Mouse (Mus musculus) hematopoietic stem cell, adult 5-6 weeks (primary cell): ENCODE measurements around the gene Tmem131. TPM values are rescaled to one million over a fixed set of nuclear protein-coding genes. Genes with fewer than 3 reads are reported as not detected.

ENCODE experiments used
- ATAC-seq, 2 experiments: fragments of 125-278 bp in 1 of 2; replicated peaks in 1 of 2; 2 replicates each; pipeline ENCODE4 v1.8.0; 2016 to 2017; ENCODE audit warnings: inconsistent platforms in 2 of 2, mild to moderate bottlenecking in 2 of 2, moderate number of reproducible peaks in 2 of 2, low read depth in 1 of 2, moderate TSS enrichment in 1 of 2; ENCODE audit not compliant: low FRiP score in 2 of 2, poor library complexity in 2 of 2, severe bottlenecking in 2 of 2, insufficient read depth in 1 of 2, low TSS enrichment in 1 of 2
- total RNA-seq: library from RNA; stranded (forward); fragments of 172-1452, 232-1000 nt; gene quantifications from 2 replicates; pipeline ENCODE4 v1.2.3, GENCODE M21; 2017

The Tmem131 gene
- total RNA-seq = 18.3 and 19.0 TPM in 2 replicates

DNA sequence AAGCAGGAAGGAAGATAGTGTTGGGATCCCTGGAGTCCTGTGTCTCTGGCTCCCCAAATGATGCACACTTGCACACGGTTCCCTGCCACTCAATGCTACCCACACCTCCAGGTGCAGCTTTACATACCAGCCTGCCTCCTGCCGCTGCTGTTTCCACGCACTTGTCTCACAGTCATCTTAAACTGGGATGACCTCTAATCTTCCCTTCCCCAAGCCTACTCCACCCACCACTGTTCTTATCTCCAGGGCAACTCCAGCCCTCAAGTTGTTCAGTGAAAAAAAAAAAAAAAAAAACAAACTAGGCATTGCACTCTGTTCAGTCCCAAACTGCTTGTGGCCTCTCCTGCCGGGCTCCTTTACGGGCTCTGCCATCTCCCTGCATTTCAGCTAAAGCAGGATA, at the start of gene Tmem131:
Tmem131 (minus strand) TSS at position 14 of the 400 bp plus-strand sequence.
- no peak for ATAC-seq

DNA sequence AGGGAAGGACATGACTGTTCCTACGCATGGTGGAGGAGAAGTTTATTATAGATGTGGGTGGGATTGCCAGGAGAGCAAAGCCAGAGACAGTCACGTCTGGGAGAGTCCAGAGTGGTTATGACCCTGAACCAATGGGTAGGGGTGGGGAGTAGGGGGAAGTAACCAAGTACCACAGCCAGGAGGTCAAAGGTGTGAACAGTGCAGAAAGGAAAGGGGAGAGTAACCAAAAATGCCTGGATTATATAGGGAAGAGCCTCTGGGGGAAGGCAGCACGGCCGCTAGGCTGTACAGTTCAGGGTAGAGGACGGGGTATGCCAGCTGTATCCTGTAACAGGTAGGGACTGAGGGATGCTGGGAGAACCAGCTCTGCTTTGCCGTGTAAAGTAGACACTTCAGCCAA, 45.1 kb upstream of the Tmem131 start:
- ATAC-seq = no peak

DNA sequence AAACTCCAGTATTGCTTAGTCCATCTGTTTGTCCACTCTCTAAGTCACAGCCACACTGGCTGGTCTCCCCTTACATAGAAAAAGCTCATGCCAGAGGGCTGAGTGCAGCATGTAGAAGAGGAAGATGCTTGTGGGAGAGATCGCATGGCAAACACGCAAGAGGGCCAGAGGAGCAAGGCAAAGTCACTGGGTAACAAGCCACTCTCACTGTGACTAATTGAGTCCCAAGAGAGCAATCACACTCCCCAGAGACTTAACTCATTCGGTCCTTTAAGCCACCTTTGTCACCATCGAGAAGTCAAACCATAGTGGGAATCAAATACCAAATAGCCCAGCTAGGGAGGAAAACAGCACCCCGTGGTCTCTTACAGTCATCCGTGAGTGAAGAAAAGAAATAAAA, 44.7 kb upstream of the Tmem131 start:
- no peak for ATAC-seq

DNA sequence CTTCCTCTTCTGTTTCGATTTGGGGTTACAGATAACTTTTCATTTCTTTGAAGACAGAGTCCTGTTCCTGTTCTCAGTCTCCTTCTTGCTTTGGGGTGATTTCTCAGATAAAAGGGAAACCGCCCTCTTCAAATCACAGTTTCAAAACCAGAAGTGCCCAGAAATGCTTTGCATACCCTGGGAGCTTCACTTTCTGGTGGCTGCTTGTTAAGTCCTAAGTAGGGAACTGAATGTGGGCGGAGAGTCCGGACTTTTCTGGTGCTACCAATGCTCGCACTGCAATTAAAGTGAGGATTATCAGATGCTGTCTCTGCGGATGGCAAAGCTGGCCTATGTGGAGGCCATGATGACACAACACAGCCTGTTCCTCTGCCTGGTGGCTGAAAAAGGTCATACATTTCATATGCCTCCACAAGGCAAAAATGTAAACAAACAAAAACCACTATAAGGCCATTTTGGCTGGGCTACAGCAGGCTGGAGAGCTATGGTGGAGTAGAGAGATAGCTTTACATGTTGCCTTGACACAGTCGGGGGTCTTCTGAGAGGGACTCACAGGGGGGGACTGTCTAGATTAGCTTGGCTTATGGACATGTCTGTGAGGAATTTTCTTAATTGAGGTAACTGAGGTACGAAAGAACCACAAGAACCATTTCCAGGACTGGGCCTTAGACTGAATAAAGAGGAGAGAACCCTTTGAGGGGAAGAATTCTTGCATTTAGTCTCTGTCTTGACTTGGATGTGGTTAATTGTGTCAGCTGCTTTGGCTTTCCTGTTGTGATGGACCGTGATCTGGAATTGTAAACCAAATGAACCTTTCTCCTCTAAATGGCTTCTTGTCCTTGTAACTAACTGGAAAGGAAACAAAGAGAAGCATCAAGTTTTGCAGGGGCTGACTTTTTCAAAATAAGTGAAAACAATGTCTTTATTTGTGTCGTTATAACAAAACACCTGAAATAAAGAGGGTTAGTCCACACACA, 44.0 kb upstream of the Tmem131 start:
- no peak for ATAC-seq

GRCm38 (mm10) chr1:36986396-36987160, 43.1 kb upstream of the Tmem131 start:
- no peak for ATAC-seq

- no peak for ATAC-seq
Observed at GRCm38 (mm10) chr1:36985896-36986295, 42.4 kb upstream of the Tmem131 start.

DNA sequence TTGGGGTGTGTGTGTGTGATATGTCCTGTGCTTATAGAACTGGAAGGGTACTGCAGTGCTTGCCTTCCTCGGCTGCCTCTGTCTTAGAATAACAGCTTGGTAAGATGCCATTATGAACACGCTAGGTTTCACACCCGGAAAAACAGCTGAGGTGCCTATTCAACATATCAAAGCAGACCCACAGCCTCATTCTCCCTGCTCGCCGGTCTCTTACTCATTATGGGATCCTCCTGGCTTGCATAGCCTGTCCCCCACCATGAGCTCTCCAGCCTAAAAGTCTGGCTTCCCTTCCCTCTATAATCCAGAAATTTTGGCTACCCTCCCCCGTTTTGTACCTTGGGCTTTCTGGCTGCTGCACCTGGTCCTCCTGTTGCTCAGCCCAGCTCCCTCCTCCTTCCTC, 40.9 kb upstream of the Tmem131 start:
- no peak for ATAC-seq

DNA sequence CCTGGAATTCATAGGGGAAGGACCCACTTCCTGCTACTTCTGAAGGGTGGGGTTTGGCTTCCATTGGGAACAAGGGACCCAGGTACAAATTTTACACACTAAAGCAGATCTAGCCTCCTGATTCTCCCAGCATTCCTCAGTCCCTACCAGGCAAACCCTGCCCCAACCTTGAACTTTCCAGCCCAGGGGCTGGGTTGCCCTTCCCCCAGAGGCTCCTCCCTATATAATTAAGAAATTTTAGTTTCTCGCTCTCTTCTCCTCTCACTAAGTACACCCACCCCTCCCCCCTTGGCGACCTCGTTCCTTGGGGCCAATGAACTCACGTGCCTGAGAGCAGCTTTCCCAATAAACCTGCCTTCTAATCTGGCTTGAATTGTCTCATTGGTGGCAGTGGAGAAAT, 40.3 kb upstream of the Tmem131 start:
- no peak for ATAC-seq

DNA sequence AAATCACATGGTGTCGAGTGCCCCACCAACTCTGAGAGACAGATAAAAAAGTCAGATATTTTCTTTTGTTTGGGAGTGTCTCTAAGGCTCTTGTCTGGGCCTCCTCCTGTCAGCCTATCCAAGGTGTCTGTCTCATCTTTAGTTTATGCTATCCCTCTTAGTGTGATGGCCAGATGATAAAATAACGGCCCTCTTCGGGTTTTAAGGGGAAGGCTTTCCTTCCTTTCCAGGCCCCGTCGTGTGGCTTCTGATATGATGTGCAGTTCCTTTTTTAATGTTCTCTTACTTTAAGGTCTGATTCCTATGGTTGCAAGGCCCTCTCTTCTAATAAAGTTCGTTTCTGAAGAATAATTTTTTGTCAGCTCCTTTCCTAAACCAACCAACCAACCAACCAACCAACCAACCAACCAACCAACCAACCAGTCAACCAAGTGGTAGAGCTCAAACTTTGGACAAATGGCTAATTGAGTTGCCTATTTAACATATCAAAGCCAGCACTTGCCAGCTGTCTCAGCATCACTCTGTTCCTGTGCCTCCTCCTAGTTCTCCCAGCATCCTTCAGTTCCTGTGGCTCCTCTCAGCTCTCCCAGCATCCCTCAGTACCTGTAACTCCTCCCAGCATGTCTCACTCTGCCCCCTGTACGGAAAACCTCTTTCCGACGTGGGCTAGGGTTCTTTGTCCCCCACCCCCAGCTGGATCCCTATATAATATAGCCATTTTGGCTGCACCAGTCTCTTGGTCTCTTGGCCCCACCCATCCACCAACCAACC, 38.9 kb upstream of the Tmem131 start:
- ATAC-seq = no peak

DNA sequence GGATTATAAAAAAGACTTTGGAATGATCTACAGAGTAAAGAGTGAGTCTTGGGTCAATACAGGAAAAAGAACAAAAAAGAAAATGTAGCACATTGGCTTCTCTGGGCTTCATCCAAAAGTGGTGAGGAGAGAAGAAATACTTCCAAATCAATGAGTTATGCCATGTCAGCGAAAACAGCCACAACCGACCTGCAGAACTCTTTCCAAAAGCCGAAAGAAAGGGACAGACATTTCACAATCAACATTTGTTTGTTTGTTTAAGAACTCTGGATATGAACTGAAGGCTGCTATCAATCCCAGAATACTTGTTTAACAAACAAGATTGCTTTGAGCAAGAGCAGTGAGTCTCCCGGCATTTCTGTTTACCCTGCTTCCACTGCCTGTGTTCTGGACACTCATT, 33.3 kb upstream of the Tmem131 start:
- no peak for ATAC-seq

GRCm38 (mm10) chr1:36970918-36971617, 27.6 kb upstream of the Tmem131 start:
- ATAC-seq = no peak

DNA sequence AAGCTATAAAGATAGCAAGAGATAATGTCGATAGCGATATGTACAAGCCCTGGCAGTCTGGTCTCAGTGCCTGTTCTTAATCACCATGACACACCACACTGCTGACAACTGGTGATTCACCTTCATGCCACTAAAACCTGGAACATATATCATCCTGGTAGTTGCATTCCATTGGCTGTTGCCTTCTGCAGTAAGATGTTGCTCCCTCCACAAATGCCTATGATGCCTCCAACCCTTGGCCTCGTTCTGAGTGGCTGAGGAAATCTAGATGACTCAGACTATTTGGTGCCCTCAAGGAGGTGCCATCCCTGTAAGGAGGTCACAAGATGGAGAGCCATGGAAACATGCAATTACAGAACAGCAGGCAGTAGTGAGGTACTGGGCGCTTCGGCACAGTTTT, 22.4 kb upstream of the Tmem131 start:
- ATAC-seq = no peak

DNA sequence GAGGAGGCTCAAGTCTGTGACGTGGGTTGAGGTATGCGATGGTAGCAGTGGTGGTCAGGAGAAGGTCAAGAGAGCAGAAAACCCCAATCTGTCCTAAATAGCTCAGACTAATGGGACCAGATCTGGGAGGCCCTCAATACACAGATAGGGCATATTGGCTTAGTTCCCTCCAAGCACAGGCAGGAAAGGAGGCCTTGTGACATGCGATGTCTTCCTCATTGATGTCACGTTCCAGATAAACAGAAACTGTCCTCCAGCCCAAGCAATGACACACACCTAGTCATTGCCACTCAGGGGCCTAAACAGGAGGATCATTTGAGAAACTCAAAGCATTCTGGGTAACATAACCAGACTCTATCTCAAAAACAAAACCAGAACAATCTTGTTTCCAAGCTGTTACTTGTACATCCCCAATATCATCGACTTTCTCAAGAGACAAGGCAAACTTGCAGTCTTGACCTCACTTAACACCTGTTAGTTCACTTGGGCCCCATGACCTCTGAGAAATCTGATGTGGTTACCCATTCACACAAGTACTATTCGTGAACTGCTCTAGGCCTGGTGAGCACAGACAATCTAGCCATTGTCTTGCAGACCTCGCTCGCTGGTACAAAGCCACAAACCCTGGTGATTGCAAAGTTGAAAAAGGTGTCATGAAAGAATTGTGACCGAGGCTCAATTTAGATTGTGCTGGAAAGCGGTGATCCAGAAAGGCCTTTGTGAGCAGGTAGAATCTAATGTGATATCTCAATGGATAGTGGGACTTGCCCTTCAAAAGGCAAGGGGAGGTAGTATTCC, 19.1 kb upstream of the Tmem131 start:
- ATAC-seq = no peak

GRCm38 (mm10) chr1:36960509-36961222, 17.2 kb upstream of the Tmem131 start:
- ATAC-seq = no peak

DNA sequence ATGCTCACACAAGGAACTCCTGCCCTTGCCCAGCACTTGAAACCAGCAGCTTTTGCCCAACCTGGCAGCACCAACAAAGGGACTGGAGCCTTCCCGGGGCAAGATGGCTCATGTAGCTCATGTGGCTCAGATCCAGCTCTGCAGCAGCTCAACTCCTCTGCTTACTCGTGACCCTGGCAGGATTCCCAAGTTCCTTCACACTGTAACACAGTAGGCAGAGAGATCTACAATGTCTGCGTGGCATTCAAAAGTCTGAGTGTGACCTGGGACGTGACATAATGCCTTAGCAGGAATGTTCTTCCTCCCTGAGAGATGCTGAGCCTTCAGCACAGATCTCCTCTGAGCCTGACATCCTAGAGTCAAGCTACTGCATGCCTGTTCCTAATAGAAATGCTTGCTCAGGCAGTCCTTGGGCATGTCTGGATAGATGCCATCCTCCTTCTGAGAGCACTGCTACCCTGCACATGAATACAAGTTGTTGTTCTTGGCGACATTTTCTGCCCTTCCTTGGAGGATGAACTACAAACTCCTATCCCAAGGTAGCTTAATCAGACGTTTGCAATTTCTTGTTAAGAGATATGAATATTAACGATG, 6.2 kb upstream of the Tmem131 start:
- no peak for ATAC-seq
